Mouse (Mus musculus): Measurements from ENCODE around the gene Klhdc8a. TPM values are rescaled to one million over a fixed set of nuclear protein-coding genes. Genes with fewer than 3 reads are reported as not detected.

The Klhdc8a gene
- polyA plus RNA-seq, 2 experiments from 2014 or later, result 0.07 TPM; not detected in 1

- no peak for ATAC-seq
Observed at GRCm38 (mm10) chr1:132290921-132291675, 7.3 kb upstream of the Klhdc8a start.

DNA sequence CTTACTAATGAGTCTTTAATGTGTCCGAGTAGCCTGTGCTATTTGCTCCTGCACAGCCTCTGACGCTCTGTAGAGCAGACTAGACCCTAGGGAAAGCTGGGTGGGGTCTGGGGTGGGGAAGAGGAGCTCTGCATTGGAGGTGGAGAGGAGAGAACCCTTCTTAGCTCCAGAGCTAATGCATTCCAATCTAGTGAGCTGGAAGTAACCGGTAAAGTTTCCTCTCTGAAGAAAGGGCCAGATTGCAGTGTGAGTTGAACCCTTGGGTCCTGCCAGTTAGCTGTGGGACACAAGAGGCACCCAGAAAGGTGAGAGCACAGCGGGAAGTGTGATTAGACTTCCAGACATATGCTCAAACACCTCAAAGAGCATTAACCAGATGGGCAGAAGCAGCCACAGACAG, 6.7 kb upstream of the Klhdc8a start:
- ATAC-seq, result no peak

DNA sequence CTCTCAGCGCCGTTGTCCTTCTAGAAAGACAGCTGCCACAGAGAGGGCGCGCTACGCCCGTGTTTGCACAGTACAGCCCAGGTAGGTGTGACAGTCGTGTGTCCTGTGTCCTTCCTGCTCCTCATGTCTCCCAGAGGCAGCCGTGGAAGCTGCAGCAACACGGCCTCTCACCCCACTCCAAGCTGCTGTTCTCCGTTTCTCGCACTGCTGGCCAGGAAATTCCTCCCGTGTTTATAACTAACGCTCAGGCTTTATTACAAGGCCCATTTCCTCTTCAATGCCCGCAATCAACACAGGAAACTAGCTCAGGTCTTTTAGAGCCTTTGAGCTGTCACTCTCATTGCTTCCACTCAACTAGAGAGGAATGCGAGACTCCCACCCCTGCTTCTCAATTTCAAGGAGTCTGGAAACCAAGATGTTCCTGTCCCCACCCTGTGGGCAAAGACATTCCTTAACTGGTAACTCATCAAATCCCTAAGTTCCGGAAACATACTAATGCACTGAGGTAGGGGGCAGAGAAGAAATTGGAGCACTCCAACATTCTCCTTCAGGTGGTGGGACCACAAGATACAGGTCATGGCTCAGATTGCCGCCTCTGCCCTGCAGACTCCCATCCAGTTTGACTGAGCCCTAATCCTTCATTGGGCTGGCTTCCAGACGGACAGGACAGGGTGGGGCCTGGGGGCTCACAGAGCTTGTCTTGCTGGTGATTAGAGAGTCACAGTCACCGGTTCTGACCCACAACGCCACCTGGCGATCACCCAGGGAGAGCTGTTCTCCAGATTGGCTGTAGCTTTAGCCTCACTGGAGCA, 5.9 kb upstream of the Klhdc8a start:
- no peak for ATAC-seq

- ATAC-seq, result no peak
Observed at GRCm38 (mm10) chr1:132295506-132295905, 2.9 kb upstream of the Klhdc8a start.

DNA sequence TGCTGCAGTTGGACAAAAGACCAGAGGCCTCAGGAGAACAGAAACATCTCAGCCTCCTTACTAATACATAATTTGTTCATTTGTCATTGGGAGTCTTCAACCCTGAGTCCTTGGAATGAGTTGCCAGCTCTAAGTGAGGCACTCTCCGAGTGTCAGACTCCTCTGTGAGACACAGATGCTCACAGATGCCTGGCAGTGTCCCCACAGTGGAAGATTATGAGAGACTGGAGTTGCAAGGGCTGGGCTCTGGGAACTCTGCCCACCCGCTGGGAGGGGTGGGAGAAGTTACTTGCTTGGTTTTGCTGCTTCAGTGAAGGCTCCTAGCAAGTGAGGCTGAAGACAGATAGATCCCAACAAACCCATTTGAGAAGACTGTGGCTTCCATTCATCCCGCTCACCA, 2.4 kb upstream of the Klhdc8a start:
- ATAC-seq, result no peak

- no peak for ATAC-seq
Observed at GRCm38 (mm10) chr1:132298801-132299464, 507 bp downstream of the Klhdc8a start.

GRCm38 (mm10) chr1:132299744-132300143, 1.3 kb downstream of the Klhdc8a start:
- no peak for ATAC-seq

GRCm38 (mm10) chr1:132301242-132301641, 2.8 kb downstream of the Klhdc8a start:
- ATAC-seq, result no peak

- ATAC-seq, result no peak
Observed at GRCm38 (mm10) chr1:132302341-132302866, 4.0 kb downstream of the Klhdc8a start.

DNA sequence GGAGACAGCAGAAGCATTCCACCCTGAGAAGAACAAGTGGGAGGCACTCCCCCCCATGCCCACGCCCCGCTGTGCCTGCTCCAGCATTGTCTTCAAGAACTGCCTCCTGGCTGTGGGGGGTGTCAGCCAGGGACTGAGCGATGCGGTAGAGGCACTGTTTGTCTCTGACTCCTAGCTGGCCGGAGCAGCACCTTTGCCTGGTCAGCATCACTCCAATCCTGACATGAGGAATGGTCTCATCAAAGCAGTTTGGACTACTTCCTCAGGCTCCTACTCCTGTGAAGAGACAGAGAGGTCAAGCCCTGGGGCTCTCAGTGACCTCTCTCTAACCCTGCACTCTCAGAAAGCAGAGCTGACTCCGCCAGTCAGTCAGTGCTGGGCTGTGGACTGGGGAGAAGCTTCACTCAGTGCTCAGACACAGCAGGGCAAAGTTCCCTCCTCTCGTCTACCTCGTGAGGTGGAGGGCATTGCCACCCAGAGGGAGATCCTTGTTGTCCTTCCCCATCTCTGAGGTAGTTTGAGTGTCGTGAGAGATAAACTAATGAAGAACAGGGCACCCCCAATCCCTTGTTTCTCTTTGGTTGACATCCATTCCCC, 6.3 kb downstream of the Klhdc8a start:
- ATAC-seq, result no peak

DNA sequence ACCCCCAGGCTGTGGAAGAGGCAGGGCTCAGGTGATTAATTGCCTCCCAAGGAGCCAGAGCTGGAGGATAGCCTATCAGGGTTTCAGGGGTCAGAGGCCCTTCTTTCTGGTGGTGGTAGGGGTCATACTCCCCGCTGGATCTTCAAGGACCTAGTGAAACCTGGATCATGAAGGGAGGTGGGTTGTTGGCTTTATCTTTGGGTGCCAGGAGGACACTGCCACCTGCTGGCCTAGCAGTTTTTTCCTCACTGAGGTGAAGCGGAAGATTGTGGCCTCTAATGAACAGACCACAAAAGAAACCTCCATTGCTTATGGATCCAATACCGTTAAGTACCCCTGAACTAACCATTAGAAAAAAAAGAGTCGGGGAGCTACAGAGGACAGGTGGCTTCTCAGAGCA, 7.7 kb downstream of the Klhdc8a start:
- no peak for ATAC-seq

DNA sequence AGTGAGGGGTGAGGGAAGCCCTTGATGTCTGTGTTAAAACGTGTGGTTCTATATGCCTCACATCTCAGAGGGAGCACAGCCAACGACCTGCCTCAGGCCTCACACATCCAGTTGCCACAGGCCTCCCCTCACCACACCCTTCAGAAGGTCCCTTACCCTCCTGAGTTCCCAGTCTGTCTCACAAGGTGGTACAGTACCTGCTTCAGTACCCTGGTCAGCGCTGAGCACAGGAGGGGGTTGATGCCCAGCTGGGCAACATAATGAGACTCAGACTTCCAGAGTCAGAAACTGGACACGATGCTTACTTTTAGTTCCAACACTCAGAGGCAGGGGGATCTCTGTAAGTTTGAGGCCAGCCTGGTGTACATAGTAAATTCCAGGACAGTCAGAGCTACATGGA, 8.4 kb downstream of the Klhdc8a start:
- no peak for ATAC-seq

GRCm38 (mm10) chr1:132307962-132308361, 9.5 kb downstream of the Klhdc8a start:
- ATAC-seq, result no peak

DNA sequence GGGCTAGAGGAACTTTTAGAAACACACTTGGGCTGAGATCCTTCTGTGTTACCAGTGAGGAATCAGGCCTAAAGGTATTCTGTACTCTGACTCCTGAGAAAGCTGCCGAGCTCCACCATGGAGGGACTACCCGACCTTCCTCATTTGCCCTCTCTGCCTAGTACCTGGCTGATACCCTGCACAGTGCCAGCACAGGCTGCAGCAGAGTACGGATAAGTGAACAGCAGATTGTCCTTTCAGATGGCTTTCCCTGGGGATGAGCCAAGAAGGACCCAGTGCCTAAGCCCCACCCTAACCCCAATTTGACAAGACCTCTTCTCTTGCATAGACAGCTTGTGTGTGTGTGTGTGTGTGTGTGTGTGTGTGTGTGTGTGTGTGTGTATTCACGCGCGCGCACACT, 10.2 kb downstream of the Klhdc8a start:
- no peak for ATAC-seq

- no peak for ATAC-seq
Observed at GRCm38 (mm10) chr1:132310754-132311153, 12.3 kb downstream of the Klhdc8a start.

DNA sequence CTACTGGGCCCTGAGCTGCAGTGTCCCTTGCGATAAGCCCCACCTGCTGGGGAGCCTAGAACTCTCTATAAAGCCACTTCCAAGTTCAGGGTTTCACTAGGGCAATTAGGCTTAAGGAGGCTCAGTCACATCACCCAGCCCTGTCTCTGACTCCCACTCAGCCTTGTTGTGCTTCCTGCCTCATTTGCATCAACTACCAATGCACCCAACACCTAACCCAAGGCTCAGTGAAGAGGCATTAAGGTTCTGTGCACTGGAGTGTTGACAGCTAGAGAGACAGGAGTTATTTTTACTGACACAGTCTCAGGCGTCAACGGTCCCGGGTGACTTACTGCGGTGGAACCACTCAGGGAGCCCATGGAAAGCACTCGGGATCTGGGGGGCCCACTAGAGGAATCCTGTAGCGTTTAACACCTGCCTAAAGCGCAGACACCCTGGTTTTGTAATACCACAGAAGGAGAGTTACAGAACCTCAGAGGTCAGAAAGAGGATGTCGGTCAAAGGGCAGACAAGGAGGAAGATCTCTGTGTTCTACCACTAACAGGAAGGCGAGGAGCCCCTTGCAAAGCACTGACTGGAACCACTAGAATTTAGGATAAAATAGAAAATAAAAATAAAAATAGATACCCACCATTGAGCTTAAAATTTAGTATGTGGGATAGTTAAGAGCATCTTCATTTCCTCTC, 12.9 kb downstream of the Klhdc8a start:
- no peak for ATAC-seq

DNA sequence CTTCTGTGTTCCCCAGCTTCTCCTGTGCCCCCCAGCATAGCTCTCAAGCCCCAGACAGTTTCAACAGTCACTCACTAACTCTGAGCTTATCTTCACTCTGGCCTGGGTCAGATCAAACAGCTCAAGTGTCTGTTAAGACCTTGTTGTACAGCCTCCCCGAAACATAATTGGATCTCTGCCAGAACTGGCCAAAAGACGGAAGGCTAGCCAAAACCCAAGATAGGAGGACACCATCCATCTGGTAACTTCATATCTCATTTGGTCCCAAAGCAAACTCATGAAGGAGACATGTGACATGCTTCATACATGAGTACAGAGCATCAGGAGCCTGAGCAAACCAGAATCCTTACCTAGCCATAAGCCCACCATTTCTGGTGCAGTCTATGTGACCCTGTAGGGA, 13.6 kb downstream of the Klhdc8a start:
- ATAC-seq, result no peak

DNA sequence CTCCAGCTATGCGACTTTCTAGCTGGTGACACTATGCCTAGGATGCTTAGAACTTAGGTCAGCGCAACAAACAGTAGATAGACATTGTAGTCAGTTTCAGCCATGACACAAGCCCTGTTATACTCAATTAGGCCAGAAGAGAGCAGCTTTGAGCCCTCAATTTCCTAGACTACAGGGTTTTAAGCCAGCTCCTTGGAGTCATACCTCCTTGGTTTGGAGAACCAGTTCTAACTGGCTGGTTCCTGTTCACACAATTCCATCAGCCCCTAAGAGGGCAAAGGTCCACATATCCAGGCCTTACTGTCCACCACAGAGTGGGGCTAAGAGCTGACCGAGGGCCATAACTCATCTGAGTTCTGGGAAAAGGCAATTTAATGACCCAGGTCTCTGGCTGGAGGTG, 14.3 kb downstream of the Klhdc8a start:
- ATAC-seq, result peak; percentile 32

DNA sequence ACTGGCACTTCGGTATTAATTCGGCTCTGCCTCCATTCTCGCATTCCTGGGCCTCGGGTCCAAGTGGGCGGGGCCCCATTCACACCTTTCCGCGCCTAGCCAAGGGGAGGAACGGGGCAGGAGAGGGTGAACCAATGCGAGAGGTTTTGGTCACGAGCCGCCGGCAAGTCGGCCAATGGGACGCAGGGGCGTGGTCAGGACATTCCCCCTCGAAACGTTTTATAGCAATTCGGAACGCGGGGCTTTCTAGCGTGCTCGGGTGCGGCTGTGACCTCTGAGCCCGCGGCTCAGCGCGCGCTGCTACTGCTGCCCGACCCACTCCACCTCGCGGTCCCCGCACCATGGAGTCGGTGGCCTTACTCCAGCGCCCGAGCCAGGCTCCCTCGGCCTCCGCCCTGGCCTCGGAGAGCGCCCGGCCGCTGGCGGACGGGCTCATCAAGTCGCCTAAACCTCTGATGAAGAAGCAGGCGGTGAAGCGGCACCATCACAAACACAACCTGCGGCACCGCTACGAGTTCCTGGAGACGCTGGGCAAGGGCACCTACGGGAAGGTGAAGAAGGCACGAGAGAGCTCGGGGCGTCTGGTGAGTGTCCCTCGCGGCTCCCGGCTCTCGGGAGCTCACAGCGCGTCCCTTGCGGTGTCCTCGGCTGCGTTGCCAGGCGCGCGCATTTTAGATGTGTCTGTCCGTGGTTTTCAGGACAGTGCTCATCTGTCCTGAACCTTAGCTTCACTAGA, 17.6 kb downstream of the Klhdc8a start, which contains the start of gene Nuak2:
TSS of gene Nuak2 (plus strand) at position 238 of the 736 bp plus-strand sequence.
- peak; percentile 89 for ATAC-seq

- no peak for ATAC-seq
Observed at GRCm38 (mm10) chr1:132316625-132316994, 18.2 kb downstream of the Klhdc8a start.

DNA sequence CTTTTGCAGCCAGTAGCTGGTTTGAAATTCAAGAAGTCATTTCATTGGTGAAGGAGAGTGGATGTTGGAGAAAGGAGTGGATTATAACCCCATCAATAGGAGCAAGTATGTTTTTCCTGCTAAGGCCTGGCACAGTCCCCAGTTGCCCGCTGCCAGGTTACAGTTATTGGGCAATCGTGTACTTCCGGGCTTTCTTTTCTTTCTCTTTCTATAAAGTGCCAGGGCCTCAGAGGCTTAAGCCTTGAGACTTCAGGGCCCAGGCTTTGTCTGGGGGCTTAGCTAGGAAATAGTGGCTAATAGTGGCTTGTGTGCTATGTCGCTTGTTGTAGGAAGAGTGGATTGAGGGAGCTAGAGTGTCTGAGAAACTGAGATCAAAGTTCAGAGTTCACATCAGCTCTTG, 19.0 kb downstream of the Klhdc8a start:
- ATAC-seq, result peak; percentile 33

Data from CD4-positive, CD25-positive, alpha-beta regulatory T cell, adult 4 months (primary cell).